Mouse (Mus musculus) layer of hippocampus, adult 9-11 months (tissue): ENCODE results near the gene Mrpl45.
A peak's percentile ranks its signal among the peaks of the same experiment; 100 is the strongest.
"Not testable (repeated sequence)": the region's sequence is repeated elsewhere in the genome, so short reads cannot be mapped to it uniquely, and the experiment has no call there.

Experiments
- DNase-seq: peaks from one replicate; pipeline ENCODE4 v3.0.0; 2022

The Mrpl45 gene

DNA sequence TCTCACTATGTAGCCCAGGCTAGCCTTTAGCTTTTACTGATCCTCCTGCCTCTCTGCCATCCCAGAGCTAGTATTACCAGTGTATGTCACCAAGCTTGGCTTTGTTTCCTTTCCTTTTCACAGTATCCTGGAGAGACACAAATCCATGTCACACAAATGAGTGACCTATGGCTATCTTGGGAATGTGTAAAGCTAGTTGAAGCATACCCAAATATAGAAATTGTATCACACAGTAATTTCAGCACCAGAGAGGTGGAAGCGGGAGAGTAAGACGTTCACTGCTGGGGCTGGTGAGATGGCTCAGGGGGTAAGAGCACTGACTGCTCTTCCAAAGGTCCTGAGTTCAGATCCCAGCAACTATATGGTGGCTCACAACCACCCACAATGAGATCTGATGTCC lies 15.6 kb upstream of the Mrpl45 start:
- no peak for DNase-seq

DNA sequence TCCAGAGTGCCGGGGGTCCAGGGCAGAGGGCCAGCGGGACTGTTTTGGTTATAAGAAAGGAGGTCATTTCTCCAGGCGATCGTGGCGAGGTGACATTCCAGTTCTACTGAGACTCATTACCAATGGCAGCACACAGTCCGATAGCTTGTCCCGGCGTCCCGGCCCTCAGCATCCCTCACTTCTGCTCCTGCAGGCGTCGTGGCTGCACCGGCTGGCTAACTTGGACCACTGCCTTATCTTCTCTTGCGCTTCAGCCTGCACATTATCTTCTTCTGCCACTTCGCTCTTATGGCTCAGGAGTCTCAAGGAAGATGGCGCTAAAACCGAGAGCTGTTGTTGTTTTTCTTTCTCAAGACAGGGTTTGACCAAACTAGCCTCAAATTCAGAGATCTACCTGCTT lies 14.1 kb upstream of the Mrpl45 start:
- DNase-seq = no peak

DNA sequence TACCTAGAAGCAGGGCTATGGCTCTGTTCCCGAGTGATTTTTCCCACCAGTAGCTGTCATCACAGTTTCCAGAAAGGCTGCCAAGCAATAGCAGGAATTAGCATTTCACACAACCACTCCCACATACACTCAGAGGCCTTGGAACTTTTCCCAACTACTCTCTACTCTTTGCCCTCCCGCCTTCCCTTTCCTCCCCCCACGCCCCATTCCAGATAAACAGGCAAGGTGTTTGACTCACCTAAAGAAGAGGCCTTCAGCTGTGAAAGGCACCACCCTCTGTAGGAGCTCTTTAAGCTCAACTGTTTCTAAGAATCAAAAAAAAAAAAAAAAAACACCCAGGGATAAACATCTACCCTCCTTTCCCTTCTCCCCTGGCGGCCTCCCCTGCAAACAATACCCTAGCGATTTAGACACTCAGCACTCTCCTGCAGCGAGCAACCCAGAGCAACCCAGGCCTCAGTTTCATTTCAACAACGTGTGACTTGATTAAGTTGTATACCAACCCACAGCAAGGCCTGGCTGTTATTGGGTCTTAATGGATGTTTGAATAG lies 13.2 kb upstream of the Mrpl45 start:
- peak; percentile 67 for DNase-seq

DNA sequence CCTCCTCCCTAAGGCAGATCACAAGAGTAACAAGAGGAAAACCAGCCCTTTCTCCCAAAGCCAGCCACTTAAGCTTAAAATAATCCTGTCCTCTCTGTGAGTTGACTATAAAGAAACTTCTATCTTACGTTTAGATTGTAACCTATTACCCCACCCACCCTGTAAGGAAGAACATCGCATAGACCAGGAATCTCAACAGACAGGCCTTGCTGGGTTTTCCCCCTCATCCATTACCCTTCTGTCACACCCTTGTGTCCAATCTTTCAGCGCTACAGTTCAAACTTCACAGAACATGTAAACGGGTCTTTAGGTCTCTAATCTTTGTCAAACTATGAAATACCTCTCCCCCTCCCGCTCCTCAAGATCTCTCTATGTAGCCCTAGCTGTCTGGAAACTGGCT lies 10.9 kb upstream of the Mrpl45 start:
- no peak for DNase-seq

DNA sequence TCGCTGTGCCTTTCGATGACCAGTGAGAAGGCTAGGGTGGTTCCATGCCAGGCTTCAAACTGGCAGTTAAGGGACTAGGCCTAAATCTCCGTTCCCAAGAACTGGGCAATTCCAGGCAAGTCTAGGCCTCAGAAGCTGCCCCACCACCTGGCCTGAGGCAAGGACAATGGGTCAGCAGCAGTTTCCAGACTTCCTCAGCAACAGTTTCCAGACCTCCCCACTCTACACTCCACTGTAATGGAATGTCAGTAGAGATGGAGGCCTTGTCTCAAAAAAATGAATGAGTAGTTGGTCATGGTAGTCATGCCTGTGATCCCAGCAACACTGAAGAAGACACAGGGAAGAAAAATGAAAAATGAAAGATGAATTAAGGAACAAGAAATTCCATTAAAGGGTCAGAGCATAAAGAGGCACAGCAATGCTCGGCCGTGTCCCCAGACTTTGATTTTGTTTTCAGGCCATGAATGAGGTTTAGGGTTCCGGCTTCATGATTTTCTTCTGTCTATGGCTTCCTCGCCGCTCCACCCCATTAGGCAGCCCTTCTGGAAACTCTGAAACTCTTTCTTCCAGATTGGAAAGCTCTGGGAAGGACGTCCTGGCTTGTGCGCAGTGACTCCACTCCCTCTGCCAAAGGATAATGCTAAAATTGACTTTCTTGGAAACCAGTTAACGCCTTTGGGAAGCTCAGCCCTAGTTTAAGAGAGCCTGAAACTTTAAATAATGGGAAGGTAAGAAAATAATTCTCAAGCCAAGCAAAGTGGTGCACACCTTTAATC lies 8.0 kb upstream of the Mrpl45 start:
- DNase-seq = no peak

DNA sequence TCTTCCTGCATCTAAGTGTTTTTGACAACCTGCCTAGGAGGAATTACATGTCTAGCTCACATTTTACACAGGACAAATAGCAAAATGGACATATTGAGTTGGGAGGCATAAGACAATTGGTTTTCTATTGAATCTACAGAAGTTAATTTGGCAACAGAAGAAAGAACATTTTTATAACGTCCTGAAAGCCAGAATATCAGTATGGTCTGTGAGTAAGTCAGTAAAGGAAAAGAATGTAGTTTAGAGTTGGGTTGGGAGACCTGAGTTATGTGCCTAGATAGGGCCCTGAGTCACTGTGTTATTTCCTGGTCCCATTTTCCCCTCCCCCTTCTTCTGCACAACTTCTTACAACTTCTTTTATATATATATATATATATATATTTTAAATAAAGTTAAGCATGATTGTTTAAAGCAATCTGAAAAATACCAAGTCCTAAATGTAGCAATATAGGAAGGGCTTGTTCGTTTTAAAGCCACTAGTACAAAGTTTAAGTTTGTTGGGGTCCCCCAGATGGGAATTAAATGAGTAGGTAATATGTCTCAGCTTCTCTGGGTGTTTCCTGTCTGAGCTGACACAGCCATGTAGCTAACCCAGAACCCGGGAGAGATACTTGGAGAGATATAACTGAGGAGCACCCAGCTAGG lies 6.6 kb upstream of the Mrpl45 start:
- DNase-seq = no peak

DNA sequence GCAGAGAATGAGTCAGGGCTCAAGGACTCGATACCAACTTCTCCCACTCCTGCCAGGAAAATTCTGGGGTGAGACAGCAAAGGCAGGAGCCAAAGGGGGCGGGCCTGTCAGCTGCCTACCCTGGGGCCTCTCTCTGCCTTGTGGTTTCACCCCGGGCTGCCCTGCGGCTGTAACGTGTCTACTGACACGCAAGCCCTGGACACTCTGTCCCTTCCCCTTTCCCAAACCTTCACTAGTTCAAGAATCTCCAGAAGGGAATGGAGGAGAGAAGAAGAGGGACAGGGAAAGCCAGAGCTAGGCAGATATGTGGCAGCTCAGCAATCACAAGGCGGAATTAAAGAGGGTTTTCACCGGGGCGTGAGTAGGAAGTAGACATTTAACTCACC lies 6.1 kb upstream of the Mrpl45 start:
- DNase-seq = peak; percentile 53

DNA sequence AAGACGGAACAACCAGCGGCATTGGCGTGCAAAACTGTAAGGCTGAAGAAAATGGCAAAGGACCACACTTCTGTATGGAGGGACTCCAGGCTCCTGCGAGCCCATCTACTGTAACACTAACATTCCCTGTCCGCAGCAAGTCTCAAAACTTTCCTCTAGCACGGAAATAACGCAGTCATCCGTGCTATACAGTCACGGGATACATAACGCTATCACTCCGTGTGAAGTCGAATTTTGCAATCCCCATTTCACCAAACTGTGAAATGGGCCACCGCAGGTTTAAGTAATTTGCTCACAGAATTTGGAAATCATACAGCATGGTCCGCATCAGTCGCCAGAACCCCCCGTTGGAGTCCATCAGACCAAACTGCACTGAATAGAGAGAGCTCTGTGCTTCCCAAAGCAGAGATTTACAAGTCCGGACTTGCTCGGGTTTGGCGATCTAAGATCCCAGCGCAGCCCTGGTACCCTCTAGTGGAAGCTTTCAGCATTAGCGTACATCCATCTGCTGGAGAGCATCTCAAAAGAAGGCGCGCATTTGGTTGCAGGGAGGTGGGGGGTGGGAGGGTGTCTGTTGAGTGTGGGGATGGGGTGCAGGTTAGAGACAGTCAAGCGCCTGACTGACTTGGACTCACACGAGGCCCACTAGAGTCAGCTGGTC lies 5.5 kb upstream of the Mrpl45 start:
- DNase-seq = peak; percentile 83

DNA sequence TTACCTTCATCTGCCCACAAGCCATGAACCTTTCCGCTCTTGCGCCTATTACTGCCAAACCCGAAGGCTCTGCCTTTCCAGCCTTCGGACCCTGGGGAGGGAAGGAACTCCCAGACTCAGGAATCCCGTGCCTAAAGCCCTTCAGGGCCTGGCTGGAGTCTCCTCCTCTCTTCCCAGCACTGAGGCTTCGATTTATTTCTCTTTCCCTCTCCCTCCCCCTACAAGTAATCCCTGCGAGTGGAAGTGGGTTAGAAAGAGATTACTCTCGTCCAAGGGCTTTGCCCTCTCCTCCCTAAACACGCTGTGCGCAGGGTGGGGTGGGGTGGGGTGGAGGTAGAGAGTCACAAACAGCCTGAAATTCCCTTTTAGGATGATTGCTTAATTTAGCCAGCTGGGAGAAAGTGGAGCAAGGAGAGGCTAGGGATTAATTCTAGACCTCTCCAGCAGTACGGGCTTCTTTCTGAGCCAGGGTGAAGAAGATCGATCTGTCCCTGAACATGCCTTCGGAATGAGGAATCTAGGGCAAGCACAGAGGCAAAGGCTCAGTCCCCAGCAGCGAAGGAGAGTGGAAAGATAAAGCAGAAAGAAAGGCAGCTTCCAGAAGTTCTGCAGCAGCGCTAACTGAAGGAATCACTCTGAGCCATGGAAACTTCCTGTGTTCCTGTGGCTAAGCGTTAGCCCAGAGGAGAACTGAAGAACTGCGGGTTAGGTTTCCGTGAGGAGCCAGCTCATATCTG lies 4.5 kb upstream of the Mrpl45 start:
- no peak for DNase-seq

DNA sequence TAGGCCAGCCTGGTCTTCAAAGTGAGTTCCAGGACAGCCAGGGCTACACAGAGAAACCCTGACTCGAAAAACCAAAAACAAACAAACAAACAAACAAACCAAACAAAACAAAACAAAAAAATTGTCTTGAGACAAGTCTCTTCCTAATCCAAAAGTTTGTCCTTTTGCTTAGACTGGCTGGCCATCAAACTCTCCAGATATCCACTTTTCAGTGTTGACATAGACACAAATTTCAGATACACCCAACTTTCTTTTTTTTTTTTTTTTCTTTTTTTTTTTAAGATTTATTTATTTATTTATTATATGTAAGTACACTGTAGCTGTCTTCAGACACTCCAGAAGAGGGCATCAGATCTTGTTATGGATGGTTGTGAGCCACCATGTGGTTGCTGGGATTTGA lies 2.6 kb upstream of the Mrpl45 start:
- DNase-seq = not testable (repeated sequence)

DNA sequence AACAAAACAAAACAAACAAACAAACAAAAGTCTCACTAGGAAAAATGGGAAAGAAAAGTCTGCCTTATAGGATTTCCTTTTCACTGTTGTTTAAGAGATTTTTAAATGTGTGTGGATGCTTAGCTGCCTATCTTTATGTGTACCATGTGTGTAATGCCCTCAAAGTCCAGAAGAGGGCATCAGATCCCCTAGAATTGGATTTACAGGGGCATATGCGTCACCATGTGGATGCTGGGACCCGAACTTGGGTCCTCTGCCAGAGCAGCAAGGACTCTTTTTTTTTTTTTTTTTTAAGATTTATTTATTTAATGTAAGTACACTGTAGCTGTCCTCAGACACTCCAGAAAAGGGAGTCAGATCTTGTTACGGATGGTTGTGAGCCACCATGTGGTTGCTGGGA lies 1.4 kb upstream of the Mrpl45 start:
- DNase-seq = no peak

DNA sequence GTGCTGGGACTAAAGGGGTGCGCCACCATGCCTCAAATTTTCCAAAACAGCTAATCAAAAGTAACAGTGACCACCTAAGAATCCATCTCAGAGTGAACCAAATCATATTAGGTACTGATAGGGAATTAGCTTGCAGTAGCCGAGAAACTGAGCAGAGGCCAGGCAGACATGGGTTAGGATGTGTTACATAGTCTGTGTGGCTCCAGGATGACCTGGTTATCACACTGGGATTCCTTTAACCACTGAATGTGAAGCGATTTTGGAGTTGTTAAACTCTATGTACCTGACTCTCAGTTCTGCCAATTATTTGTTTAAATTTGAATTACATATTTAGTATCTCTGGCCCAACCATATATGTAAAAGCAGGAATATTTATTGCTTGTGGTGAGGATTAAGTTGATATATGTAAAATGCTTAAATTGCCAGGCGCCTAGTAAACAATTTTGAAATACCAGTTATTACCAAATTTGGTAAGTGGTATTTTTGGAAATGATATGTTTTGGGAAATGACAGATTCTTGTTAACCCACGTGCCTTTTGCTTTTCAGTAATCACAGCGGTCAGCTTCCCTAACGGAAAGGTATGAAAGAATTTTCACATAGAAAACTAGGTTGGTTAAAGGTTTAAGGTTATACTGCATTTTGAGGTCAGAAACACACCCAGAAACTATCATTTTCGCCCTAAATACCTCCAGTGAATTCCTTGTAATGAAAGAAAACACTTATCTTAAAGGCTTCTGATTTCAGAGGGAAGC lies 589 bp upstream of the Mrpl45 start:
- no peak for DNase-seq

DNA sequence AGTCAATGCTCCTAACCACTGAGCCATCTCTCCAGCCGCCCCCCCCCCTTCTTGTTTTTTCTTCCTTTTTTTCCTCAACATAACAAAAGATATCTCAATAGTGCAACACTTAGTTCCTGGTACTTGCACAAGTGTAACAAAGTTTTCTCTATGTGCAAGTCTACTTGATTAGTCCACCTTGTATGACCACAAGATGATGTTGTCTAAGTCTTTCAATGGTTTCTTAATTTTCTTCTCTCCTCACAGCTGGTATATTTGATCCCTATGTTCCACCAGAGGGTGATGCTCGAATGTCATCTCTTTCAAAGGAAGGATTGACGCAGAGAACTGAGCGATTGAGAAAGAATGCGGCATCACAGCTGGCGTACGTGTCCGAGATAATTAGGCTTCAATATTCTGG lies 5.7 kb downstream of the Mrpl45 start:
- no peak for DNase-seq

DNA sequence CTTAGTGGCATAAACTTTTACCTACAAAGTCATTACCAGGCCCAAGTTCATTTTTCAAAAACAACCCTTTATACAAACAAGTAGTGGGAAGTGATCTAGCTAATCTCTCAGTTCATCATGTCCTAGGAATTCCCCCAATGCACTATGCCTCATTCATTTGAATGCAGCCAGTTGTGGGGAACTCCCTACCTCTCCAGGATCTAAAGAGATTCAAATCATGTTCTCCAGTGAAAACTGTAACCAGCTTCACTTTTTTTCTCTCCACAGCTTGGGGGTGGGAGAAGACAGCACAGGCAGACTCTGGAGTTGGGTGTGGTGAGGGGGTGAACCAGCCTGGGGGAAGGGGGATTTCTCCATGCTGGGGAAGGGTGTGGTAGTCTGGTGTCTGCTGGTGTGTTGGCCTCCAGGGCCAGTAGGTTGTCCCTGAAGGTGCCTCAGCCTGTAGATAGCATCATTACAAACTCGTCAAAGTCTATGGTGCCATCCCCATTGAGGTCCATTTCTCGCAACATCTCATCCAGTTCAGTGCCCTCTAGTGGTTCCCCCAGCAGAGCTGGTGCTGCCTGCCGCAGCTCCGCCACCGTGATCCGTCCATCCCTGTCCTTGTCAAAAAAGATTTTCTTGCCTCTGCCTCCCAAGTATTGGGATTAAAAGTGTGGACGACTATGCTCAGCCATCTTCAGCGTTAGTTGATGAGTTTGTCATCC lies 6.5 kb downstream of the Mrpl45 start:
- DNase-seq = not testable (repeated sequence)

DNA sequence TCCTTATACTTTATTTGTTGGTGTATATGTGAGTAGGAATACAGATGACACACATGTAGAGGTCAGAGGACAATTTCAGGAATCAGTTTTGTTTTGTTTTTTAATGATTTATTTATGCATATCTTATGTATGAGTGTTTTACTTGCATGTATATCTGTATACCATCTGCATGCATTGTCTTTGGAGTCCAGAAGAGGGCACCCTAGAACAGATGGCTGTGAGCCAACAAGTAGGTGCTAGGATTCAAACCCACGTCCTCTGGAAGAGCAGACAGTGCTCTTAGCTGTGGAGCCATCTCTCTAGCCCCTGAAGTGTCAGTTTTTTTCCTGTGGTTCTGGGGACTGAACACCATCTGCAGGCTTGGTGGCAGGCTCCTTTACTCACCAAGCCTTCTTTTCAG lies 9.7 kb downstream of the Mrpl45 start:
- DNase-seq = no peak

DNA sequence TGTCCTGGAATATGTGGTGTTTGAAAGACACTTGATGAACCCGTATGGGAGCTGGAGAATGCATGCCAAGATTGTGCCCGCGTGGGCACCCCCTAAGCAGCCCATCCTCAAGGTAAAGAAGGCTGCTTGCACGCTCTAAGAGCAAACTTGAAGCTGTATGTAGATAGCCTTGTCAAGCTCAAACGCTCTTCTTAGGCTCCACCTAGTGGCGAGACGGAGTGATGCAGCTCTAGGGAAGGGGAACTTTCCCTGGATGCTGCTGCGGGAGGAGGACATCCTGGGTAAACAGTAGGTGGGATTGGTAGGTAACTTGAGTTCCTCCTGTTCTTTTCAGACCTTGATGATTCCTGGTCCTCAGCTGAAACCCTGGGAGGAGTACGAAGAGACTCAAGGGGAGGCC lies 12.6 kb downstream of the Mrpl45 start:
- no peak for DNase-seq

DNA sequence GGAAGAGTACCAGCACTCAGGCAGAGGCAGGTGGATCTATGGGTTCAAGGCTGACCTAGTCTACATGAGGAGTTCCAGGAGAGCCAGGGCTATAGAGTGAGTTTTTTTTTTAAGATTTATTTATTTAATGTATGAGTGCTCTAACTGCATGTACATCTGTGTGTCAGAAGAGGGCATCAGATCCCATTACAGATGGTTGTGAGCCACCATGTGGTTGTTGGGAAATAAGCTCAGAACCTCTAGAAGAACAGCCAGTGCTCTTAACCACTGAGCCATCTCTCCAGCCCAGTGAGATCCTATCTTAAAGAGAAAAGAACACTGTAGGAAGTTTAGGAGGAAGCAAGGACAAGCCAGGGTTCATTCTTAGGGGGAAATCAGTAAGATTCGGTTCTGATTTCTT lies 14.8 kb downstream of the Mrpl45 start:
- no peak for DNase-seq

DNA sequence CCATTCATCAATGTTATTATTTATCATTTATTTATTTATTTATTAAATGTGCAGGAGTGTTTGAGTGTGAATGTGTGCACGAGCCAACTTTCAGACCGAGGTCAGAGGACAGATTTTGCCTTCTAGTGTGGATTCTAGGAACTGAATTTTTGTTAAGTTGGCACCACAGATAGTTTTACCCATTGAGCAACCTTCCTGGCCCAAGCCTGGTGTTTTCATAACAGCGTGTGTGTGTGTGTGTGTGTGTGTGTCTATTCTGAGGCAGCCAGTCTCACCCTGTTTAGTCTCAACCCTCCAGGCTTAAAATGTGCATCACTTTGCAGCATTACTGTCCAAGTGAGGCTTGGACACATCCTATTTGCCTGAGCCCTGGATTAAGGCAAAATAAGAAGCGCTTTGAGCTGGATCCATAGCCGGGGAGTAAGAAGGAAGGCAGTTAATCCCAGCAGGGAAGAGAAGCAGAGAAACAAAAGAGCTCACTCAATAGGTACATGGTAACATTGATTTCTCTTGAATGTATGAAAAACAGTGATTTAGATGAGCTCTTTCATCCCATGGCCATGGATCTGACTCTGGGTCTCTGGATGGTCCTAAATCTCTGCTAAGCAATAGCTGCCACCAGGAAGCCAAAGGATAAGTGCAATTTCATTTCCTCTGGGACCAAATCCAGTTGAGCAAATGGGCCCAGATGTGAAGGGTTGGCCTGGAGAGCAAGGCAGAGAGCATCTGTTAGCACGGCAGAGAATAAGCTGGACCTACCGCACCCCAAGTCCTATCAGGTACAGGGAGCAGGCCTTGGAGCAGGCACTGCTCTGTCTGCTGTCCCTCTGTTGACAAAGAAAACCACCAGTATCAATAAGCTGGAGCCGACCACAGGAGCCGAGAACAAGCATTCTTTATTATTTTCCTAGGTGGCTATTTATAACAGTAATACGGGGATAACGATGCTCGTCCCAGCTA lies 16.0 kb downstream of the Mrpl45 start:
- DNase-seq = no peak

DNA sequence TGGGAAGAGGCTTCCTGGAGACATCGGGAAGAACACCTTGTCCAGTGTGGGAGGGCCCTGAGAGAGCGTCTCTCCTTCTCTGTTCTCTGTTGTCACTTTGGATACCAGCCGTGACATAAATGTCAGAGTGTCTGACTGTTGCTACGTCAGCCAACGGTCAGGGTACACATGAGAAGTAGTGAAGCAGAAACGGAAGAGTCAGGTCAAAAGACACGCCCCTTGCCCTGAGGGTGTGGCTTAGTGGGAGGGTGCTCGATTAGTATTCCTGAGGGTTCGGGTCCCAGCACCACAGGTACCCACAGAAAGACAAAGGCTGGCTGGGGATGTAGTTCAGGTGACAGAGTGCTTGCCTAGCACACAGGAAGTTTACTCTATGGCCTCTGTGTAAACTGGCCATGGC lies 17.5 kb downstream of the Mrpl45 start:
- DNase-seq = no peak

DNA sequence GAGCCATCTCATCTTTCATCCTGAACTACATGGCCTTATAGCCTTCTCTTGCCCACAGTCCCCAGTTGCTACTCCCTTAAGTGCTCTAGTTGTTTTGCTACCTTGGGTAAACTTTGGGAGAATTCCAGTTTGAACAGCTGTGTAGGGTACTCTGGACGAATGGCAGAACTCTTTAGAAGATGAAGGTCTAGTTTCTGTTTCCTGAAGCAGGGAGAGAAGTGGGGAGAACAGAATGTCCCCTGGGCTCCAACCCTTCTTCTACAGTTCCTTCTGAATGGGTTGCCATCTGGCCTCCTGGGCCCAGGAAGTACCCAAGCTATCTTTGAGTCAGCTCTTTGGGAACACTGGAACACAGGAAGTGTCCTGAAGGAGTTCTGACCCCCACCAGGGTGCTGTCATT lies 18.4 kb downstream of the Mrpl45 start:
- no peak for DNase-seq

DNA sequence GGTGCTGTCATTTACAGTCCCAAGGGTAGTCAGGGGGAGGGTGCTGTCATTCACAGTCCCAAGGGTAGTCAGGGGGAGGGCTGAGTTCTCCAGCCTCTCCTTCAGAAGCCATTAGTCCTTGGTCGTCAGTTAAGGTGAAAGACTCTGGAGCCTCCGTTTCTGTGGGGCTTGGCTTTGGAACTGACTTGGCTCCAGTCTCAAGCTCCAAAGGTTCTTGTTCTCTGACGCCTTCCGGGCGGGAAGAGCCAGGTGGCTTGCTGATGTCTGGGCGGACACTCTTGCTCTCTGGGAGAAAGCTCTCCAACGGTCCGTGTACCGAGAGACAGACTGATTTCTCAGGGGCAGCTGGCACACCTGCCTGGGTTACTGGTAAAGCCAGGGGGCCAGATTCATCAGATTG lies 18.9 kb downstream of the Mrpl45 start:
- no peak for DNase-seq
